ENCODE assay signal across 10 mouse cellular contexts in the genomic region with DNA sequence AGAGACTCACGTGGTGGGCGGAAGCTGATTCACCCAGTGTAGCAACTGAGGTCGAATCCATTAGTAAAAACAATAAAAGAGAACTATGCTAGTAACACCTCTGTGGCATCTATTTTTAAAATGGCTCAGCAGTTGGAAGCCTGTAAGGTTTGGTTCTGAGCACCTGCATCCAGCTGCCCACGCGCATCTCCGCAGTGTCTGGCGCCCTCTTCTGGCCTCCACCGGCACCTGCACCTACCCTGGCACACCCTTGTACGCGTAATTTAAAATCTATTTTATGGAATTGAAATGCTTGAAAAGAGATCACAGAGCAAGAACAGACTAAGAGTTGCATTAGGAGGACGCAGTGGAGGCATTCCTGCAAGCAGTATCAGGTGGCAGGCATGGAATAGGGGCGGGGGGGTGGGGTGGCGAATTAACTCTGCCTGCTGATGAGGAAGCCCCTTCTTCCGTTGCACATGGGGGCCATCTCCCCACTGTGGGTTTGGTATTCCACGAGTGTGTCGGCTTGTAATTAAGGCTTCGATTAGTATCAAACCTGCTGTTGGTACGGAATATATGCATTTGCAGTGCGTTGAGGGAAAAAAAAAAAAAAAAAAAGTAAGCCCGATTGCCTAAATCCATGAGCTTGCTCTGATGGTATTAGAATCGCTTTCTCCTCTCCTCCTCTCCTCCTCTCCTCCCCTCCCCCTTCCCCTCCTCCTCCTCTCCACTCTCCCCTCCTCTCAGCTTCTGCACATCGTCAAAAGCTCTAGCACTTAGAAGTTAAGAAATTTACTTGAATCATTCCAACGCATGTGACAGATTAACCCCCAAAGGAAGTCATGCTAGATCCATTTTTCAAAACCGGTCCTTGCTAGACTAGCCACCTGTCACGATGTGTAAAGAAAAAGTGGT.
A peak's percentile ranks its signal among the peaks of the same experiment; 100 is the strongest.
DNase-seq lines count a peak whose midpoint lies in the region; ATAC-seq lines count a peak whose summit lies in the region.
"Had no signal": no experiment of that assay in that cellular context is flagged by ENCODE, and none has a peak within 500 bp of the region (broad histone marks: within the 10 kb centered on the region; RNA-seq: fewer than 3 reads in every experiment).

No protein-coding gene starts in this region.

- H3K9me3 ChIP-seq in limb, embryonic 10.5 days (replicated peaks): no peaks in the 10 kb centered on the region
- H3K9me3 ChIP-seq: limb, embryonic 15.5 days had no signal

- no peak overlapping the region for H3K27ac ChIP-seq in limb, embryonic 10.5 days
- H3K27ac ChIP-seq: limb, embryonic 15.5 days had no signal

- no peaks in the 10 kb centered on the region; the same call in 1 of the 2 replicates for H3K27me3 ChIP-seq in limb, embryonic 10.5 days (ENCODE audit: low read depth, poor library complexity, severe bottlenecking)

- ATAC-seq in megakaryocyte-erythroid progenitor cell, adult 5-6 weeks (replicated peaks; ENCODE audit: low FRiP score, low TSS enrichment, poor library complexity, severe bottlenecking): no peak
- ATAC-seq in granulocyte monocyte progenitor cell, adult 5-6 weeks (replicated peaks; ENCODE audit: poor library complexity, severe bottlenecking): no peak; the same call in 1 of the 2 replicates
- ATAC-seq: activated CD4-positive, CD25-positive, alpha-beta regulatory T cell, adult 4 months had no signal

- DNase-seq in adrenal gland, postnatal 25 days: peak; percentile 8
- DNase-seq in adrenal gland, adult 2 months: no peak
- DNase-seq in right cerebral cortex, adult 2 months (ENCODE audit: low spot score in 2 of 2): peak; percentile 18 to 48
- no peak for DNase-seq in right cerebral cortex, postnatal 25 days
- DNase-seq in limb, embryonic 10.5 days (ENCODE audit: low spot score): peak; percentile 41
- no peak for DNase-seq in gastrocnemius, adult 8-10 months (ENCODE audit: low spot score in 2 of 2)

- H3K4me3 ChIP-seq in limb, embryonic 10.5 days: no peak overlapping the region
- H3K4me3 ChIP-seq: limb, embryonic 15.5 days had no signal

- H3K36me3 ChIP-seq in limb, embryonic 10.5 days: no peaks in the 10 kb centered on the region
- H3K36me3 ChIP-seq: limb, embryonic 15.5 days had no signal

- no peaks in the 10 kb centered on the region for H3K4me1 ChIP-seq in limb, embryonic 10.5 days
- H3K4me1 ChIP-seq: limb, embryonic 15.5 days had no signal

- whole genome bisulfite sequencing in limb, embryonic 10.5 days: 24% methylated on average over 25 of the region's 25 CpGs

Comparison
In these comparisons a context has a peak if more than half of its experiments do, and no peak if none do; other contexts are left out.
1. DNase-seq: peak in adrenal gland, postnatal 25 days (single experiment), right cerebral cortex, adult 2 months (2 of 2) and limb, embryonic 10.5 days (single experiment); none in adrenal gland, adult 2 months (single experiment), right cerebral cortex, postnatal 25 days (single experiment) and gastrocnemius, adult 8-10 months (0 of 2).